Mouse (Mus musculus) ES-E14 (cell line): ENCODE data around the gene Ehbp1. TPM values are rescaled to one million over a fixed set of nuclear protein-coding genes. Genes with fewer than 3 reads are reported as not detected.

Source experiments
- DNase-seq: peaks from one replicate; pipeline ENCODE4 v3.0.0-alpha.2; 2013; ENCODE audit warnings: low read depth, low spot score
- H3K27ac ChIP-seq: 2 replicates; pipeline ENCODE4 v1.5.1; 2012; ENCODE audit warnings: low read depth, mild to moderate bottlenecking, low read length, moderate library complexity, mixed read lengths; ENCODE audit not compliant: poor library complexity, insufficient read depth, severe bottlenecking
- H3K36me3 ChIP-seq: 2 replicates; pipeline ENCODE4 v1.6.1; 2012; ENCODE audit warnings: mild to moderate bottlenecking, low read length, moderate library complexity, mixed read lengths; ENCODE audit not compliant: control insufficient read depth, poor library complexity, insufficient read depth, severe bottlenecking
- H3K4me1 ChIP-seq, 2 experiments: fragments of 150-350 bp in 1 of 2; sonication (generic) in 1 of 2; 2 replicates each; pipeline ENCODE4 v1.6.1; 2012; ENCODE audit warnings: low read length in 2 of 2, mild to moderate bottlenecking in 1 of 2, mixed read lengths in 1 of 2; ENCODE audit not compliant: control insufficient read depth in 2 of 2, insufficient read depth in 2 of 2, poor library complexity in 1 of 2
- H3K4me3 ChIP-seq, 2 experiments: fragments of 150-350 bp in 1 of 2; sonication (generic) in 1 of 2; 2 replicates each; pipeline ENCODE4 v1.5.1; 2012; ENCODE audit warnings: low read length in 2 of 2, low read depth in 1 of 2, mild to moderate bottlenecking in 1 of 2, mixed read lengths in 1 of 2; ENCODE audit not compliant: insufficient read depth in 1 of 2, poor library complexity in 1 of 2, severe bottlenecking in 1 of 2
- H3K9ac ChIP-seq: 2 replicates; pipeline ENCODE4 v1.6.1; 2012; ENCODE audit warnings: low read depth, mild to moderate bottlenecking, low read length, mixed read lengths; ENCODE audit not compliant: poor library complexity, insufficient read depth, severe bottlenecking
- H3K9me3 ChIP-seq: fragments of 150-350 bp; sonication (generic); 2 replicates; pipeline ENCODE4 v1.6.1; 2012; ENCODE audit warnings: low read depth, mild to moderate bottlenecking, low read length; ENCODE audit not compliant: control insufficient read depth, insufficient read depth
- CHD2 ChIP-seq: IDR thresholded peaks from 2 replicates; pipeline ENCODE4 v1.6.1; 2014; ENCODE audit warnings: mild to moderate bottlenecking, low read depth, low read length, inconsistent platforms
- HCFC1 ChIP-seq: IDR thresholded peaks from 2 replicates; pipeline ENCODE4 v1.6.1; 2012; ENCODE audit warnings: low read length, inconsistent platforms, borderline replicate concordance; ENCODE audit not compliant: insufficient read depth
- MAFK ChIP-seq: IDR thresholded peaks from 2 replicates; pipeline ENCODE4 v1.6.1; 2014; ENCODE audit warnings: mild to moderate bottlenecking, low read depth, low read length, inconsistent platforms; ENCODE audit not compliant: insufficient read depth
- ZC3H11A ChIP-seq: IDR thresholded peaks from 2 replicates; pipeline ENCODE4 v1.6.1; 2012; ENCODE audit warnings: low read depth, mild to moderate bottlenecking, inconsistent platforms, low read length, borderline replicate concordance
- ZNF384 ChIP-seq: IDR thresholded peaks from 2 replicates; pipeline ENCODE4 v1.6.1; 2012; ENCODE audit warnings: low read depth, low read length, inconsistent platforms
- in situ Hi-C, 2 experiments: fragments of 600-800 bp; cut with MboI; formaldehyde crosslinking; loops; one replicate each; pipeline ENCODE4 v1.15.1; 2025; ENCODE audit warnings: low sequenced_read_pairs in 2 of 2, inconsistent platforms in 1 of 2; ENCODE audit not compliant: unreplicated experiment in 2 of 2
- total RNA-seq: library from RNA; depleted of rRNA; stranded (reverse); fragments of 300-350 nt; gene quantifications from 2 replicates; pipeline ENCODE4 v1.2.3, GENCODE M21; 2012

Ehbp1 gene
- total RNA-seq, 1 experiment: 10.9 TPM

GRCm38 (mm10) chr11:22002783-22003340 is 339.2 kb downstream of the Ehbp1 start, which contains the start of gene Otx1:
TSS of gene Otx1 (minus strand) at chr11:22002897.
- peaks cover 0 to 4% of the 10 kb centered on the region in 2 experiments; a peak in 3 of 4 replicates for H3K4me1 ChIP-seq
- TF ChIP-seq CHD2 (no peak), ZC3H11A (no peak), ZNF384 (no peak), HCFC1 (no peak), MAFK (no peak)

GRCm38 (mm10) chr11:22002062-22002782 is 339.9 kb downstream of the Ehbp1 start:
- H3K36me3 ChIP-seq: no peaks in the 10 kb centered on the region
- no peak overlapping the region for H3K27ac ChIP-seq
- in situ Hi-C loops: no loop called here
- DNase-seq: peak; percentile 17
- peak overlapping the region; percentile 53 for H3K9ac ChIP-seq
- H3K4me1 ChIP-seq: peaks cover 0 to under 1% of the 10 kb centered on the region in 2 experiments; a peak in 1 of 4 replicates
- TF ChIP-seq ZNF384: no peak
- no peak for TF ChIP-seq CHD2
- no peak for TF ChIP-seq MAFK
- no peak for TF ChIP-seq HCFC1
- TF ChIP-seq ZC3H11A: no peak
- no peaks in the 10 kb centered on the region for H3K9me3 ChIP-seq
- peak overlapping the region; percentile 57 to 71 for H3K4me3 ChIP-seq

More at GRCm38 (mm10) chr11:22002783-22003340, 339.2 kb downstream of the Ehbp1 start, which contains the start of gene Otx1:
- H3K27ac ChIP-seq: no peak within 1 kb of the TSS
- H3K4me3 ChIP-seq: peak within 1 kb of the TSS; percentile 57 to 71
- in situ Hi-C loops: no loop called here
- H3K9ac ChIP-seq: peak within 1 kb of the TSS; percentile 53
- peak; percentile 17 for DNase-seq
- no peaks in the 10 kb centered on the region for H3K36me3 ChIP-seq
- H3K9me3 ChIP-seq: no peaks in the 10 kb centered on the region

- Histone ChIP-seq H3K4me3 (peak overlapping the region; percentile 57 to 71), H3K36me3 (no peaks in the 10 kb centered on the region), H3K9me3 (no peaks in the 10 kb centered on the region), H3K9ac (peak overlapping the region; percentile 53), H3K27ac (no peak overlapping the region), H3K4me1 (peaks cover 0 to 2% of the 10 kb centered on the region in 2 experiments; a peak in 1 of 4 replicates)
- in situ Hi-C loops: no loop called here
- TF ChIP-seq ZNF384: no peak
- TF ChIP-seq MAFK: no peak
- no peak for TF ChIP-seq CHD2
- TF ChIP-seq ZC3H11A: no peak
- no peak for TF ChIP-seq HCFC1
- peak; percentile 57 for DNase-seq
These were observed 340.6 kb downstream of the Ehbp1 start for GRCm38 (mm10) chr11:22001321-22002061.

- H3K9me3 ChIP-seq: no peaks in the 10 kb centered on the region
- peaks cover 0 to 4% of the 10 kb centered on the region in 2 experiments; a peak in 1 of 4 replicates for H3K4me1 ChIP-seq
- TF ChIP-seq MAFK (no peak), CHD2 (no peak), HCFC1 (no peak), ZC3H11A (no peak), ZNF384 (no peak)
- H3K4me3 ChIP-seq: peak overlapping the region; percentile 57 to 71
- H3K36me3 ChIP-seq: no peaks in the 10 kb centered on the region
- H3K27ac ChIP-seq: no peak overlapping the region
- H3K9ac ChIP-seq: no peak overlapping the region
- in situ Hi-C loops: no loop called here
- peak; percentile 15 for DNase-seq
These were observed 341.6 kb downstream of the Ehbp1 start for GRCm38 (mm10) chr11:22000316-22001076.
